Mouse (Mus musculus) megakaryocyte progenitor cell, adult 5-6 weeks (primary cell): ENCODE measurements around the gene Adgrf1. TPM values are rescaled to one million over a fixed set of nuclear protein-coding genes. Genes with fewer than 3 reads are reported as not detected.

Source experiments
- ATAC-seq: replicated peaks from 2 replicates; pipeline ENCODE4 v1.8.0; 2016; ENCODE audit warnings: mild to moderate bottlenecking, moderate TSS enrichment, inconsistent platforms; ENCODE audit not compliant: poor library complexity
- total RNA-seq, 2 experiments: library from RNA; stranded (forward) in 1 of 2; stranded (reverse) in 1 of 2; fragments of 157-497, 149-512 nt in 1 of 2; fragments of 200-1000 nt in 1 of 2; gene quantifications; 2 replicates each; pipeline versions ENCODE4 v1.2.3 to v1.2.4; 2015 to 2017

Adgrf1 gene
- total RNA-seq, 2 experiments from 2014 or later: not detected

DNA sequence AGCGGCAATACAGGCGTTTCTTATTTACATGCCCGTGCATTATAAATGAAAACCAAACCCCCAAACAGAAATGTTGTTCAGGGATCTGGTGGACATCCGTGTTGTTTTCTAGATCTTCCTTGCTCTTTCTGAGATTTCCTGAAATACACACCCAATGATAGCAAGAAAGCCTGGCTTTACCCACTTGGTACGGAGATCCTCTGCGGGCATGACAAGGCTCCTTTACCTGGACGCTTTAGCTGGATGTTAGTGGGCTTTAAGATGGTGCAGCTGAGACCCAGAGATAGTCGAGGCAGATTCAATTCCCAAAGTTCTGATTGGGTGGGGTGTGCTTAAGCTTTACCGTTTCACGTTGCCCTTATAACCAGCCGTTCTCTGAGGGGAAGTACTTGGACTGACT is 90.9 kb downstream of the Adgrf1 start:
- no peak for ATAC-seq

DNA sequence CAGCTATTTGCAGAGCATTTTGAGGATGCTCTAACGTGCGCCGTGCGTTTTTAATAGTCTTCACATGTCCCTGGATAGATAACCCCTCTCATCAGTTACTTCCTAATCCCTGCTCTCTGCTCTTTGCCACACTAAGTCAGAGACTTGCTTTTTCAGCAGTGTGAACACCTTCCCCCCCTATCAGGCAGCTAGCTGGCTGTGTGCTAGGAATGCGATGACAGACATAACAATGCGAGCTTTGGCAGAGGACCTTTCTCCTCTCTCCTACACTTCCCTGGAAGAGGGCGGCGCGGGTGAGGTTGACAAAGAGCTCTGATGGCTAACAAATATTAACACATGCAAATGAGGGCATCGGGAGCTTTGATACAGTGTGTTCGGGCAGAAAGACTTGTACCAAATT is 92.2 kb downstream of the Adgrf1 start:
- no peak for ATAC-seq

DNA sequence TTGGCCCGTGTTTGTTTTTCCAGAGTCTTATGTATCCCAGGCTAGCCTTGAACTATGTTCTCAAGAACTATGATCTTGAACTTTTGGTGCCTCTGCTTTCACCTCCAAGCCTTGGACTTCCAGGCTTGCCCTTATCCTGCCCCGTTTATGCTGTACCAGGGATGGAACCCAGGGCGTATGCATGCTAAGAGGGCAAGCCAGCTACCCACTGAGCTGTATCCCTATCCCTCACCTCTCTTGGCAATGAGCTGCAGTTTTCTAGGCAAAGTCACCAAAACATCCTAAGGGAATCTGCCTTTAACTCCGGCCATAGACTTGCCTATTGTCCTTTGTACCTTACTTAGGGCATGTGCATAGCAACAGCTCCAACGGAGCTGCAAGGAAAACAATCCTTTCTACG is 92.8 kb downstream of the Adgrf1 start:
- ATAC-seq: no peak

DNA sequence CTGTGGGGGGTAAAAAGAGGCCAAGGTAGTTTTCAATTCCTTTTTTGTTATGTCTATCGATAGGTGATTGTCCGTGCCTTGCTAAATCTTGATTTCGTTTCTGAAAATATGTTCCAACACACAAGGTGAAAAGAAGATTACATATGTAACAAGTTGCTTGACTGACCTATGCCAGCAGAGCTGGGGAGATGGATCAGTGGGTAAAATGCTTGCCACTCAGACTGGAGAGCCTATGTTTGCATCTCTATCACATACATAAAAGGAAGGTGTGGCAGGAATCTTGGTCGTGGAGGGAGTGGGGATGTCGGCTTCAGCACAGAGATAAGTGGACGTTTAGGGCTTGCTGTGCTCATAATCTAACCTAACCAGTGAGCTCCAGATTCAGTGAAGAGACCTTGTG is 93.8 kb downstream of the Adgrf1 start:
- ATAC-seq: no peak; the same call in 1 of the 2 replicates

DNA sequence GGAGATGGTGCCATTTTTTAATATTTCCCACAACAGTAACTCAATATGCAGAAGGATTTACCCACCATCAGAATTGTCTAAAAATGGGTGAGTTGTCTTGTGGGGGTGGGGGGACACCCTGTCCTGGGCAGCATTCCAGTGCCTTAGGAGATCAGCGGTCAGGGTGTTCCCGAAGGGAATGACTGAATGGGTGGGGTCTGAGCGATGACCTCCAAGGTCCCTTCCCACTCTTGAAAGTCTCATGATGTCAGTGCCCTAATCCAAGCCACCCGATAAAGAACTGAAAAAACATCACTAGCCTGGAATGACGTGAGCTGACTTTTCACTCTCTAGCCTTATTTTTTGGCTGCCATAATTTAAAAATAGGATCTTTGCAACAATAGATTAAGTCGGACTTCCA is 95.2 kb downstream of the Adgrf1 start:
- ATAC-seq: no peak

DNA sequence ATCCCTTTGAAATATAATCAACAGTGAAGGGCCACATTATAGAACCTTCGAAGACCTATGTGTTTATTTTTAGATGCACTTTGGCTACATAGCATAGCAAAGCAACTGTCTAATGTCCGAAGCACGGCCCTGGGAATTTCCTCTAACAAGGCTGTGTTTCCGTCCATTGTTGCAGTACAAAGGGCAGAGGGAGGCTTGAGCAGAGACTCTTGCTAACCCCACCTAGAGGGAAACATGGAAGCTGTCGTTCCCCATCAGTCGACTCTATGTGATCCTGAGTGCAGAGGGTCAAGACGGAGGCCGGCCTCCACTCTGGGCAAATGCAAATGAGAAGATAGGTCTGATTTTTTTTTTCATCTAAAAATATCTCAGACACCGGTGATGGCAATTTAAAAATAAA is 96.4 kb downstream of the Adgrf1 start:
- ATAC-seq: no peak

DNA sequence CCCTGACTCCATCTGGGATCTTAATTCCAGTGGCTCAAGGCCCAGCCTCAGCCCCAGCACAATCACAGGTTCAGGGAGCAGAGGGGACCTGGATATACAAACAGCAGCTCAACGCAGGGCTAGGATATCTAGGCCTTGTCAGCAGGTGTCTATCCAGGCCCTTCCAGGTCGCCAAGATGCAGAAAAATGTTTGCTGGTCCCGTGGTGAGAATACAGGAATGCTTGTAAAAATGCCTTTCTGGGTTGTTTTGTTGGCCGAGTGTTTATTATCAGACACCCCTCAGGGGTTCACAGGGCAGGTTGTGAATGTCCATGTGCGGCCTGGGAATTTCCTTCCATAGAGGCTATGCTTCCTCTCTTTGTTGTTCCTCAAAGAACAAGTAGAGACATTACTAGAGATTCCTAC is 98.0 kb downstream of the Adgrf1 start:
- no peak for ATAC-seq

DNA sequence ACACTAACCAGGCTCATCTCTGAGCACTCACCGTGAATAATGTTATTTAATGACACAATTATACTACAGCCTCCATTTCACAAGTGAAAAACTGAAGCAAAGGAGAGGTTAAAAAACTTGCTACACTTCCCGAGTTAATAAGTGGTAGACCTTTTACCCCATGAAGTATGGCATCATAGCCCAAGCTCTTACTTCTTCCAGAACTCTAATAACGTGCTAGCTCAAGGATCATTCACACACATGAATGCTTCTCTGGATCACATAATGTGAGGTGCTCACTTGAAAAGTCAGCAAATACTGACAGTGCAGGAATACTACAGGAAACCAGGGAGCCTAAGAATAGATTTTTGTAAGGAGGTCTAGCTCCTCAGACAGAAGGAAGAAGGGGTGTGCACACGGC is 102.5 kb downstream of the Adgrf1 start:
- no peak for ATAC-seq

DNA sequence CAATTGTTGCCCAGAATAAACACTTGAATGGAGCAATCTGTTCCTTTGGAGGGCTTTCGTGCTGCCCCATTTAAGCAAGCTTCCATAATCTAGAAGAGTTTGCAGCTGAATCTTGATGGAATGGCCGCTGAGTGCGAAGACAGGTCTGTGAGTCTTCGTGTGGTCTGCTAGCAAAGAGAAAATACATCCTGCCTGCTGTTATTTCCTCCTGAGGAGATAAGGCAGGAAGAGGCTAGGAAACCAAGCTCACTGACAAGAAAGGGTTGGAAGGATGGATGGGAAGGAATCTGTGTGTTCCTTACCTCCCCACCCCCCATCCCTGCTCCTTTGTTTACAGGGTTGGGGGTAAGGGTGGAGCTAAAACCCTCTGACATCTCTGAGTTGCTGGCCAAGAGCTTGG is 103.9 kb downstream of the Adgrf1 start:
- no peak for ATAC-seq

Other genes starting within 250 kb of the Adgrf1 start
- 0.05 TPM in 1 of 2 replicates, not detected in the other for gene Adgrf5, start 90.1 kb downstream of the Adgrf1 start, total RNA-seq (2015)
- not detected in 2 replicates for gene Adgrf5, start 90.1 kb downstream of the Adgrf1 start, total RNA-seq (2017)
- not detected in 2 replicates for gene Mep1a, start 232.5 kb downstream of the Adgrf1 start, total RNA-seq (2015)
- not detected in 2 replicates for gene Mep1a, start 232.5 kb downstream of the Adgrf1 start, total RNA-seq (2017)